Mouse (Mus musculus) left cerebral cortex, adult 11 months (tissue): ENCODE data around the gene Carm1.

ENCODE experiments used
- DNase-seq: peaks from one replicate; pipeline ENCODE4 v3.0.0; 2022; ENCODE audit warnings: low spot score

The Carm1 gene

GRCm38 (mm10) chr9:21614864-21615616 is 68.3 kb downstream of the Carm1 start:
- no peak for DNase-seq

DNA sequence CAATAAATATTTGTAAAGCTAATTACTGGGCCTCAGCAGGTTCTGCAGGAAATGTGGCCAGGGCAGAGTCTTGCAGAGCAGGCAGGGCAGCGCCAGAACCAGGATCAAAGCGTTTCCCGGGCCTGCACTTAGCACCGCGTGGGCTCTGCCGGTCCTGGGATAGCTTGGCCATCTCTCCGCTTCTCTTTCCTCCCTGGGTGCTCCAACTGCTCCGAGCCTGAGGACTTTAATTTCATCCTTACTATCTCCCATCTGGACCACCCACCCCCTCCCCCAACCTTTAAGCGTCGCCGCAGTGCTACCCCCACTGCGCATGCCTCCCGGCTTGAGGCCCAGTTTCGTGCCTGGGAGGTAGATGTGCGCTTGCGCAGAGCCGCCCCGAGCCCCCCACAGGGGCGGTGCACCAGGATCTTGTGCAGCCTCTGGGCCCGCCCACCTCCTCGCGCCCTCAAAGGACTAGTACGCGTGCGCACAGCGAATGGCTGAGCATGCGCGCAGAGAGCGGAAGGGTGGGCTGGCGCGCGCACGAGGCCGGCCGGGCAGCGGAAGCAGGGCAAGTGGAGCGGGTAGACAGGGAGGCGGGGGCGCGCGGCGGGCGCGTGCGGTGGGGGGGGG is 69.0 kb downstream of the Carm1 start, which contains the start of gene Smarca4:
Smarca4 (plus strand) TSS at position 553 of the 615 bp plus-strand sequence.
- peak; percentile 99 for DNase-seq

DNA sequence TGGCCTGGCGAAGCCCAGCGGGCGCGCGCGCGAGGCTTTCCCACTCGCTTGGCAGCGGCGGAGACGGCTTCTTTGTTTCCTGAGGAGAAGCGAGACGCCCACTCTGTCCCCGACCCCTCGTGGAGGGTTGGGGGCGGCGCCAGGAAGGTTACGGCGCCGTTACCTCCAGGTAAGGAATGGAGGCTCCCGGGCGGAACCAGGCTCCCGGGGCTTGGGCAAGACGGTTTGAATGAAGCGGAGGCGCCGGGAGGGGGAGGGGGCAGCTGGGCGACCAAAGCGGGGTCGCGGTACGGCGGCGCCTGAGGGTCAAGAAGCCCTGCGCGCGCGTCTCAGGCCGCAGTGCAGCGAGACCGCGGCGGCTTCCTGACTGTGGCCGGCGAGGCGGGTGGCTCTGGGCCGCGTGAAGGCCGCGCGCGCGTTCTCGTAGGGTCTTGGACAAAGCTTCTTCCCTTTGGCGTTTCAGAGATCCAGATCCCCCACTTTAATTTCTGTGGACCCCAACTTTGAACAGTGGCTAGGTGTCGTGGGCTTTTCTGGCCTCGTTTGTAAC is 69.6 kb downstream of the Carm1 start:
- DNase-seq, result peak; percentile 79

DNA sequence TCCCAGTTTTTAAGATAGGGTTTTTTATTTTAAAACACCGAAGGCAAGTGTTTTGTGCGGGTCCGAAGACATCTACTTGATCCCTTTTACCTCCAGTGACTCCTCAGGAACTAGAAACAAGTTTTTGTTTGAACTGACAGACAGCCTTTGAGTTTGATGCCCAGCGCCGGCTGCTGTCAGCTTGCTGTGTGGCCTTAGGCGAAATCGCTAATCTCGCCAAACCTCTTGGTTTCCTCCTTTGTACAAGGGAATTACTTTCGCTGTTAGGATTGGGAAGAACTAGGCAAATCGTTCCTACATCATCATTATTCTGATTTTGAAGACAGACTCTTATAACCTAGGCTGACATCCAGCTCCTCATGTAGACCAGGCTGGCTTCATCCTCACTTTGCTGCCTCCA is 70.4 kb downstream of the Carm1 start:
- DNase-seq, result no peak

- no peak for DNase-seq
These were observed 73.5 kb downstream of the Carm1 start for GRCm38 (mm10) chr9:21620229-21620628.

DNA sequence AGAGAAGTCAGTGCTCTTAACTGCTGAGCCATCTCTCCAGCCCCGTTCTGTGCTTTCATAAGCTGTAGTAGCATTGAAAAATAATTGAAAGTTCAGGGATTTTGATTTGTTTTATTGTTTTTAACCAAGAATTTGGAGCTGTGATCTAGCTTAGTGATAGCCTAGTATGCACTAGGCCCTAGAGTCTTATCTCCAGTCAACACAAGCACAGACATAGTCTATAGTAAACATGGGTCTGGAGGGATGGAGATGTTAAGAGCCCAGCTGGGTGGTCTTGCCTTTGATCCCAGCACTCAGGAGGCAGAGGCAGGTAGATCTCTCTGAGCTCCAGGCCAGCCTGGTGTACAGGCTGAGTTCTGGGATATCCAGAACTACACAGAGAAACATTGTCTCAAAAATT is 76.0 kb downstream of the Carm1 start:
- no peak for DNase-seq

GRCm38 (mm10) chr9:21625342-21626339 is 78.9 kb downstream of the Carm1 start:
- no peak for DNase-seq

GRCm38 (mm10) chr9:21626571-21626970 is 79.9 kb downstream of the Carm1 start:
- no peak for DNase-seq

GRCm38 (mm10) chr9:21627145-21627795 is 80.6 kb downstream of the Carm1 start:
- no peak for DNase-seq

- peak; percentile 31 for DNase-seq
These were observed 84.0 kb downstream of the Carm1 start for GRCm38 (mm10) chr9:21630673-21631072.

GRCm38 (mm10) chr9:21633106-21633505 is 86.4 kb downstream of the Carm1 start:
- DNase-seq, result no peak

- no peak for DNase-seq
These were observed 88.9 kb downstream of the Carm1 start for GRCm38 (mm10) chr9:21635639-21636038.

- DNase-seq, result no peak
These were observed 92.3 kb downstream of the Carm1 start for GRCm38 (mm10) chr9:21639031-21639430.
